Mouse (Mus musculus) neural tube, embryonic 13.5 days (tissue): ENCODE measurements around the gene Rest. TPM values are rescaled to one million over a fixed set of nuclear protein-coding genes. Genes with fewer than 3 reads are reported as not detected.

ENCODE experiments used
- ATAC-seq: fragments of 200-750 bp; cut with Nextera tagmentation; 2 replicates; pipeline ENCODE4 v1.8.0; 2017; ENCODE audit warnings: low read depth, mild to moderate bottlenecking, moderate TSS enrichment, moderate library complexity
- H3K27ac ChIP-seq: fragments of 300-500 bp; sonication (generic); replicated peaks from 2 replicates; pipeline ENCODE4 v1.5.1; 2015; ENCODE audit warnings: moderate library complexity, mild to moderate bottlenecking, inconsistent platforms
- H3K27me3 ChIP-seq: fragments of 300-500 bp; sonication (generic); 2 replicates; pipeline ENCODE4 v1.6.1; 2015; ENCODE audit warnings: mild to moderate bottlenecking, inconsistent platforms
- H3K36me3 ChIP-seq: fragments of 300-500 bp; sonication (generic); 2 replicates; pipeline ENCODE4 v1.6.1; 2015; ENCODE audit warnings: mild to moderate bottlenecking, inconsistent platforms
- H3K4me1 ChIP-seq: fragments of 300-500 bp; sonication (generic); replicated peaks from 2 replicates; pipeline ENCODE4 v1.6.1; 2015; ENCODE audit warnings: inconsistent platforms
- H3K4me2 ChIP-seq: fragments of 300-500 bp; sonication (generic); 2 replicates; pipeline ENCODE4 v1.6.1; 2015; ENCODE audit warnings: inconsistent platforms, mild to moderate bottlenecking, moderate library complexity
- H3K4me3 ChIP-seq: fragments of 300-500 bp; sonication (generic); 2 replicates; pipeline ENCODE4 v1.5.1; 2015; ENCODE audit warnings: mild to moderate bottlenecking, inconsistent platforms
- H3K9ac ChIP-seq: fragments of 300-500 bp; sonication (generic); 2 replicates; pipeline ENCODE4 v1.6.1; 2015; ENCODE audit warnings: moderate library complexity, mild to moderate bottlenecking, inconsistent platforms
- H3K9me3 ChIP-seq: fragments of 300-500 bp; sonication (generic); 2 replicates; pipeline ENCODE4 v1.6.1; 2016; ENCODE audit warnings: inconsistent platforms
- WGBS: fragments of 180-500 bp; shearing (Covaris S2); methylation state at CpG from one replicate; pipeline ENCODE4 v1.1.7; 2015; 5-methylcytosine and 5-hydroxymethylcytosine counted together
- microRNA-seq: library from miRNA; unstranded; fragments of <30 nt; microRNA quantifications from one replicate; pipeline ENCODE4, GENCODE M21; 2016
- polyA plus RNA-seq: library from polyadenylated mRNA; unstranded; fragments of >200 nt; fragmentation: Nextera tagmentation; extraction: Ambion mirVana; gene quantifications from 2 replicates; pipeline ENCODE4 v1.2.1, GENCODE M21; 2015

Gene Rest
- polyA plus RNA-seq, 1 experiment from 2014 or later: 9.7 TPM

GRCm38 (mm10) chr5:77330154-77330553, 64.9 kb downstream of the Rest start:
- H3K27ac ChIP-seq: no peak overlapping the region
- no peaks in the 10 kb centered on the region for H3K27me3 ChIP-seq
- H3K9ac ChIP-seq: no peak overlapping the region
- H3K4me2 ChIP-seq: no peak overlapping the region
- H3K36me3 ChIP-seq: peaks cover 91% of the 10 kb centered on the region
- H3K4me3 ChIP-seq: no peak overlapping the region
- no peak for ATAC-seq
- H3K4me1 ChIP-seq: no peaks in the 10 kb centered on the region
- 80% methylated on average over 5 of the region's 5 CpGs for WGBS
- H3K9me3 ChIP-seq: no peaks in the 10 kb centered on the region

Small RNA genes lying within 50 kb of the gene (microRNA-seq; reads per million reads assigned to microRNA genes)
- not detected for gene Mir5098

Other genes with a start within 250 kb of the Rest start
- gene Thegl, start 249.5 kb upstream of the Rest start, polyA plus RNA-seq: 0.18 and 1.1 TPM in 2 replicates
- gene Hopx, start 150.4 kb upstream of the Rest start, polyA plus RNA-seq: 8.8 and 9.2 TPM in 2 replicates
- gene Spink2, start 54.0 kb upstream of the Rest start, polyA plus RNA-seq: 4.8 and 5.1 TPM in 2 replicates
- gene Noa1, start 44.6 kb downstream of the Rest start, polyA plus RNA-seq: 34.4 and 36.0 TPM in 2 replicates
- gene Polr2b, start 44.7 kb downstream of the Rest start, polyA plus RNA-seq: 62.3 and 71.8 TPM in 2 replicates
- 51.8 and 62.6 TPM in 2 replicates for gene Igfbp7, start 142.6 kb downstream of the Rest start, polyA plus RNA-seq